Mouse (Mus musculus): Measurements from ENCODE around the gene Rtkn2.
"Not testable (repeated sequence)": the region's sequence is repeated elsewhere in the genome, so short reads cannot be mapped to it uniquely, and the experiment has no call there.

Gene Rtkn2

GRCm38 (mm10) chr10:68078708-68079107 is 99.3 kb downstream of the Rtkn2 start:
- no peak for ATAC-seq (ENCODE audit: low TSS enrichment)

- ATAC-seq (ENCODE audit: low TSS enrichment): no peak
These were observed 100.7 kb downstream of the Rtkn2 start for GRCm38 (mm10) chr10:68079910-68080670.

GRCm38 (mm10) chr10:68081712-68082111 is 102.3 kb downstream of the Rtkn2 start:
- no peak for ATAC-seq (ENCODE audit: low TSS enrichment)

GRCm38 (mm10) chr10:68085574-68085973 is 106.2 kb downstream of the Rtkn2 start:
- ATAC-seq (ENCODE audit: low TSS enrichment): no peak

GRCm38 (mm10) chr10:68086973-68087372 is 107.6 kb downstream of the Rtkn2 start:
- ATAC-seq (ENCODE audit: low TSS enrichment): no peak

- ATAC-seq (ENCODE audit: low TSS enrichment): no peak
These were observed 108.4 kb downstream of the Rtkn2 start for GRCm38 (mm10) chr10:68087722-68088121.

- ATAC-seq (ENCODE audit: low TSS enrichment): no peak; the same call in 1 of the 2 replicates
These were observed 110.2 kb downstream of the Rtkn2 start for GRCm38 (mm10) chr10:68089435-68090196.

- no peak for ATAC-seq (ENCODE audit: low TSS enrichment)
These were observed 110.8 kb downstream of the Rtkn2 start for GRCm38 (mm10) chr10:68090197-68090535.

- no peak for ATAC-seq (ENCODE audit: low TSS enrichment)
These were observed 111.2 kb downstream of the Rtkn2 start for GRCm38 (mm10) chr10:68090544-68090943.

- ATAC-seq (ENCODE audit: low TSS enrichment): no peak
These were observed 111.6 kb downstream of the Rtkn2 start for GRCm38 (mm10) chr10:68091011-68091410.

- ATAC-seq (ENCODE audit: low TSS enrichment): no peak
These were observed 112.5 kb downstream of the Rtkn2 start for GRCm38 (mm10) chr10:68091840-68092239.

GRCm38 (mm10) chr10:68093496-68093895 is 114.1 kb downstream of the Rtkn2 start:
- ATAC-seq (ENCODE audit: low TSS enrichment): no peak

GRCm38 (mm10) chr10:68095136-68095535 is 115.8 kb downstream of the Rtkn2 start:
- ATAC-seq (ENCODE audit: low TSS enrichment): no peak

GRCm38 (mm10) chr10:68096395-68096794 is 117.0 kb downstream of the Rtkn2 start:
- ATAC-seq (ENCODE audit: low TSS enrichment): no peak

GRCm38 (mm10) chr10:68097821-68098675 is 118.7 kb downstream of the Rtkn2 start:
- ATAC-seq (ENCODE audit: low TSS enrichment): no peak

GRCm38 (mm10) chr10:68099801-68100200 is 120.4 kb downstream of the Rtkn2 start:
- ATAC-seq (ENCODE audit: low TSS enrichment): not testable (repeated sequence)

GRCm38 (mm10) chr10:68100506-68100905 is 121.1 kb downstream of the Rtkn2 start:
- ATAC-seq (ENCODE audit: low TSS enrichment): no peak

- ATAC-seq (ENCODE audit: low TSS enrichment): no peak
These were observed 121.9 kb downstream of the Rtkn2 start for GRCm38 (mm10) chr10:68101251-68101650.

- ATAC-seq (ENCODE audit: low TSS enrichment): no peak
These were observed 123.2 kb downstream of the Rtkn2 start for GRCm38 (mm10) chr10:68102566-68102965.

- ATAC-seq (ENCODE audit: low TSS enrichment): no peak
These were observed 123.9 kb downstream of the Rtkn2 start for GRCm38 (mm10) chr10:68103078-68103855.

- peak; percentile 60 for ATAC-seq (ENCODE audit: low TSS enrichment)
These were observed 124.6 kb downstream of the Rtkn2 start for GRCm38 (mm10) chr10:68103988-68104387.

Data from frontal cortex, adult (tissue).